ENCODE assay signal across 21 mouse cellular contexts in genomic region chr3:86104909-86105308, GRCm38 (mm10). TPM values are rescaled to one million over a fixed set of nuclear protein-coding genes. Genes with fewer than 3 reads are reported as not detected.
DNase-seq lines count a peak whose midpoint lies in the region; ATAC-seq and TF ChIP-seq lines count a peak whose summit lies in the region.
"Had no signal": no experiment of that assay in that cellular context is flagged by ENCODE, and none has a peak within 500 bp of the region (broad histone marks: within the 10 kb centered on the region; RNA-seq: fewer than 3 reads in every experiment).

No protein-coding gene starts in this region.

- peak; percentile 30 to 58; a peak in 3 of 4 replicates for TF ChIP-seq EP300 in MEL (IDR thresholded peaks at IDR 0.05; ENCODE audit: low read depth in 1 of 2, low read length in 2 of 2)

- no peak overlapping the region for H3K4me2 ChIP-seq in midbrain, embryonic 11.5 days
- no peak overlapping the region for H3K4me2 ChIP-seq in midbrain, embryonic 14.5 days (ENCODE audit: low read length)
- H3K4me2 ChIP-seq: embryonic facial prominence, embryonic 12.5 days; forebrain, embryonic 13.5 days; forebrain, embryonic 15.5 days had no signal

- H3K9ac ChIP-seq in midbrain, embryonic 11.5 days (ENCODE audit: low read length) = no peak overlapping the region
- no peak overlapping the region for H3K9ac ChIP-seq in midbrain, embryonic 14.5 days (replicated peaks; ENCODE audit: low read length)
- H3K9ac ChIP-seq in MEL (ENCODE audit: control insufficient read depth, low read depth, low read length, poor library complexity, severe bottlenecking) = peak overlapping the region; percentile 66
- H3K9ac ChIP-seq: embryonic facial prominence, embryonic 12.5 days; forebrain, embryonic 13.5 days; forebrain, embryonic 15.5 days; forebrain, postnatal 0 days had no signal

- H3K9me3 ChIP-seq in midbrain, embryonic 11.5 days (ENCODE audit: control insufficient read depth, low read length) = no peaks in the 10 kb centered on the region
- no peaks in the 10 kb centered on the region for H3K9me3 ChIP-seq in midbrain, embryonic 14.5 days (ENCODE audit: control insufficient read depth, low read length)
- no peaks in the 10 kb centered on the region for H3K9me3 ChIP-seq in MEL (replicated peaks; ENCODE audit: insufficient read depth, low read length)
- H3K9me3 ChIP-seq: embryonic facial prominence, embryonic 10.5 days; embryonic facial prominence, embryonic 12.5 days; forebrain, embryonic 13.5 days; forebrain, embryonic 15.5 days had no signal

- H3K4me3 ChIP-seq in midbrain, embryonic 11.5 days (ENCODE audit: low read depth, low read length) = no peak overlapping the region
- H3K4me3 ChIP-seq in midbrain, embryonic 14.5 days (replicated peaks; ENCODE audit: low read depth, low read length) = no peak overlapping the region
- H3K4me3 ChIP-seq in MEL (ENCODE audit: control insufficient read depth in 1 of 2, insufficient read depth in 1 of 2, low read depth in 2 of 2, low read length in 2 of 2) = peak overlapping the region; percentile 62 to 81
- H3K4me3 ChIP-seq: embryonic facial prominence, embryonic 10.5 days; embryonic facial prominence, embryonic 12.5 days; forebrain, embryonic 13.5 days; forebrain, embryonic 15.5 days had no signal

- intact Hi-C loops in left cerebral cortex, postnatal 4 days (cut with DNase I) = no loop called here

- H3K27me3 ChIP-seq in midbrain, embryonic 11.5 days (ENCODE audit: control insufficient read depth, insufficient read depth, low read length) = no peaks in the 10 kb centered on the region
- H3K27me3 ChIP-seq in midbrain, embryonic 14.5 days (ENCODE audit: control insufficient read depth, insufficient read depth, low read length) = no peaks in the 10 kb centered on the region
- no peaks in the 10 kb centered on the region for H3K27me3 ChIP-seq in MEL (ENCODE audit: control insufficient read depth in 1 of 2, insufficient read depth in 2 of 2, low read length in 2 of 2)
- H3K27me3 ChIP-seq: CH12.LX; embryonic facial prominence, embryonic 12.5 days; forebrain, embryonic 13.5 days; forebrain, embryonic 15.5 days had no signal

- no peaks in the 10 kb centered on the region; the same call in 1 of the 2 replicates for H3K79me2 ChIP-seq in MEL (ENCODE audit: control insufficient read depth, insufficient read depth, low read length, poor library complexity)

- no peak for TF ChIP-seq RAD21 in MEL (IDR thresholded peaks at IDR 0.05; ENCODE audit: low read depth, low read length)

- H3K4me1 ChIP-seq in midbrain, embryonic 11.5 days (ENCODE audit: control insufficient read depth, insufficient read depth, low read length) = peaks cover 4% of the 10 kb centered on the region; the same call in 1 of the 2 replicates
- peaks cover 4% of the 10 kb centered on the region for H3K4me1 ChIP-seq in midbrain, embryonic 14.5 days (ENCODE audit: control insufficient read depth, insufficient read depth, low read length)
- peaks cover 12 to 17% of the 10 kb centered on the region in 2 experiments for H3K4me1 ChIP-seq in MEL (ENCODE audit: control insufficient read depth in 1 of 2, insufficient read depth in 2 of 2, low read length in 2 of 2)
- H3K4me1 ChIP-seq: forebrain, embryonic 13.5 days; forebrain, embryonic 15.5 days had no signal

- no peaks in the 10 kb centered on the region for H3K36me3 ChIP-seq in midbrain, embryonic 11.5 days (ENCODE audit: control insufficient read depth, insufficient read depth, low read length)
- H3K36me3 ChIP-seq in midbrain, embryonic 14.5 days (ENCODE audit: control insufficient read depth, insufficient read depth, low read length) = no peaks in the 10 kb centered on the region
- peaks cover 0 to 18% of the 10 kb centered on the region in 2 experiments; a peak in 2 of 4 replicates for H3K36me3 ChIP-seq in MEL (ENCODE audit: control insufficient read depth in 1 of 2, insufficient read depth in 2 of 2, low read length in 2 of 2)
- H3K36me3 ChIP-seq: embryonic facial prominence, embryonic 12.5 days; forebrain, embryonic 15.5 days; G1E had no signal

- no peak for TF ChIP-seq CTCF in MEL (IDR thresholded peaks at IDR 0.05 in 2 of 3, conservative IDR thresholded peaks at IDR 0.05 in 1 of 3; ENCODE audit: control insufficient read depth in 1 of 3, insufficient read depth in 1 of 3, low read depth in 2 of 3, low read length in 3 of 3, poor library complexity in 1 of 3, severe bottlenecking in 1 of 3)

- 92% methylated on average over 4 of the region's 4 CpGs for WGBS in midbrain, embryonic 11.5 days
- WGBS in midbrain, embryonic 14.5 days = 88% methylated on average over 4 of the region's 4 CpGs

- peak; percentile 44 for DNase-seq in midbrain, embryonic 11.5 days (ENCODE audit: low spot score, missing footprints)
- no peak for DNase-seq in midbrain, embryonic 14.5 days
- peak; percentile 72 for DNase-seq in MEL (ENCODE audit: low read depth, low spot score)
- DNase-seq in left cerebral cortex, postnatal 4 days = no peak
- no peak for DNase-seq in thymus, postnatal 10 days (ENCODE audit: low spot score in 2 of 2)
- DNase-seq: adrenal gland, adult 2 months; adrenal gland, postnatal 10 days; adrenal gland, postnatal 25 days; B cell, adult 2 months; cerebellum, adult 11-12 months; cerebellum, adult 2 months; cerebellum, adult 9-10 months; cerebellum, postnatal 10 days; cerebellum, postnatal 25 days; forebrain, postnatal 0 days had no signal

- 0 out of 4 replicates have a peak, but pooled peaks of 1 of the 2 experiments have one; percentile 40 for TF ChIP-seq POLR2A in MEL (IDR thresholded peaks at IDR 0.05; ENCODE audit: control insufficient read depth in 1 of 2, insufficient read depth in 1 of 2, low read depth in 1 of 2, low read length in 2 of 2, poor library complexity in 1 of 2)

- ATAC-seq in midbrain, embryonic 11.5 days (ENCODE audit: low FRiP score) = no peak
- ATAC-seq in midbrain, embryonic 14.5 days (ENCODE audit: low FRiP score, low TSS enrichment) = no peak
- ATAC-seq: forebrain, embryonic 13.5 days; forebrain, embryonic 15.5 days; forebrain, postnatal 0 days had no signal

- no peak overlapping the region for H3K27ac ChIP-seq in midbrain, embryonic 11.5 days (ENCODE audit: low read depth, low read length)
- H3K27ac ChIP-seq in midbrain, embryonic 14.5 days (replicated peaks; ENCODE audit: low read depth, low read length) = no peak overlapping the region
- peak overlapping the region; percentile 85 for H3K27ac ChIP-seq in MEL (ENCODE audit: control insufficient read depth, low read depth, low read length)
- H3K27ac ChIP-seq: embryonic facial prominence, embryonic 10.5 days; embryonic facial prominence, embryonic 12.5 days; forebrain, embryonic 13.5 days; forebrain, embryonic 15.5 days had no signal

TF ChIP-seq in MEL, 35 proteins besides CTCF, POLR2A, EP300 and RAD21:
- TF ChIP-seq CHD2 (IDR thresholded peaks at IDR 0.05; ENCODE audit: low read length) = no peak
- peak; percentile 46; the same call in 1 of the 2 replicates for TF ChIP-seq TCF12 (IDR thresholded peaks at IDR 0.05; ENCODE audit: low read depth, low read length)
- TF ChIP-seq USF1 (IDR thresholded peaks at IDR 0.05; ENCODE audit: low read depth, low read length) = no peak
- peak; percentile 74 for TF ChIP-seq ETS1 (IDR thresholded peaks at IDR 0.05; ENCODE audit: low read depth, low read length)
- peak; percentile 59; the same call in 1 of the 2 replicates for TF ChIP-seq HCFC1 (IDR thresholded peaks at IDR 0.05; ENCODE audit: low read depth, low read length)
- TF ChIP-seq MEF2A (IDR thresholded peaks at IDR 0.05; ENCODE audit: extremely low read depth, insufficient replicate concordance, low read depth, low read length, poor library complexity, severe bottlenecking) = 0 out of 2 replicates have a peak, but pooled peaks have one; percentile 16
- no peak for TF ChIP-seq KAT2A (conservative IDR thresholded peaks at IDR 0.05; ENCODE audit: low read depth, low read length)
- no peak for TF ChIP-seq USF2 (IDR thresholded peaks at IDR 0.05; ENCODE audit: borderline replicate concordance in 1 of 2, insufficient read depth in 1 of 2, low read depth in 1 of 2, low read length in 2 of 2)
- 0 out of 2 replicates have a peak, but pooled peaks have one; percentile 1 for TF ChIP-seq CHD1 (IDR thresholded peaks at IDR 0.05; ENCODE audit: low read depth, low read length)
- TF ChIP-seq ZNF384 (IDR thresholded peaks at IDR 0.05; ENCODE audit: low read depth, low read length) = peak; percentile 90
- peak; percentile 38; the same call in 1 of the 2 replicates for TF ChIP-seq MXI1 (IDR thresholded peaks at IDR 0.05; ENCODE audit: low read depth, low read length)
- TF ChIP-seq MYB (IDR thresholded peaks at IDR 0.05; ENCODE audit: low read depth, low read length) = peak; percentile 25; the same call in 1 of the 2 replicates
- no peak for TF ChIP-seq MAFK (IDR thresholded peaks at IDR 0.05; ENCODE audit: borderline replicate concordance, low read depth, low read length)
- peak; percentile 35; the same call in 1 of the 2 replicates for TF ChIP-seq BHLHE40 (IDR thresholded peaks at IDR 0.05; ENCODE audit: borderline replicate concordance, low read depth, low read length)
- TF ChIP-seq GATA1 (IDR thresholded peaks at IDR 0.05; ENCODE audit: low read depth, low read length) = peak; percentile 73; the same call in 1 of the 2 replicates

RNA-seq across cellular contexts. Expression of gene Rps3a1, which starts 37.6 kb away (rescaled TPM):
- 1,104 and 1,128 TPM in 2 replicates for polyA plus RNA-seq in midbrain, embryonic 11.5 days (2014; fragmentation: Nextera tagmentation; extraction: Ambion mirVana)
- 659 and 721 TPM in 2 replicates for polyA plus RNA-seq in midbrain, embryonic 14.5 days (2014; fragmentation: Nextera tagmentation; extraction: Ambion mirVana)
- 2,397 and 2,507 TPM in 2 replicates for total RNA-seq in MEL (2012; rRNA removed)
- 1,000 to 10,000 TPM in 1 of 2 experiments, not detected in 1; 1,198 TPM for polyA plus RNA-seq in MEL (2012; ENCODE audit: insufficient read depth in 1 of 2, insufficient read length in 2 of 2, low read depth in 1 of 2, low replicate concordance in 2 of 2, missing spikeins in 1 of 2)
- total RNA-seq in left cerebral cortex, postnatal 4 days (2021) = 100 to 1,000 TPM; 534 to 591 TPM

Comparison
In these comparisons a context has a peak if more than half of its experiments do, and no peak if none do; other contexts are left out.
1. DNase-seq: peak in midbrain, embryonic 11.5 days (single experiment) and MEL (single experiment); none in midbrain, embryonic 14.5 days (single experiment), left cerebral cortex, postnatal 4 days (single experiment) and thymus, postnatal 10 days (0 of 2).
2. H3K4me3 ChIP-seq: peak in MEL (2 of 2); none in midbrain, embryonic 11.5 days (single experiment) and midbrain, embryonic 14.5 days (single experiment).